Mouse (Mus musculus): Measurements from ENCODE around the gene Kdm6b. TPM values are rescaled to one million over a fixed set of nuclear protein-coding genes. Genes with fewer than 3 reads are reported as not detected.

The Kdm6b gene
- polyA plus RNA-seq, 1 experiment from 2014 or later, result 40.9 TPM

- H3K27ac ChIP-seq (ENCODE audit: low read depth, low read length), result peak overlapping the region; percentile 98
- peak overlapping the region; percentile 88 for H3K4me3 ChIP-seq (ENCODE audit: low read depth, low read length)
- H3K36me3 ChIP-seq (ENCODE audit: control insufficient read depth, insufficient read depth, low read length), result peaks cover 10% of the 10 kb centered on the region
- DNase-seq (ENCODE audit: low spot score) (peak; percentile 64), ATAC-seq (ENCODE audit: low FRiP score) (peak; percentile 0; the same call in 1 of the 2 replicates)
- H3K4me2 ChIP-seq (replicated peaks; ENCODE audit: low read depth, low read length), result peak overlapping the region; percentile 99
- peaks cover 26% of the 10 kb centered on the region for H3K4me1 ChIP-seq (replicated peaks; ENCODE audit: control insufficient read depth, insufficient read depth, low read length)
- under 1% methylated on average over 40 of the region's 41 CpGs for WGBS
- peak overlapping the region; percentile 95 for H3K9ac ChIP-seq (ENCODE audit: low read depth, low read length)
- H3K9me3 ChIP-seq (ENCODE audit: control insufficient read depth, low read length), result no peaks in the 10 kb centered on the region
- H3K27me3 ChIP-seq (ENCODE audit: control insufficient read depth, insufficient read depth, low read length), result no peaks in the 10 kb centered on the region
These were observed 3.0 kb downstream of the Kdm6b start for GRCm38 (mm10) chr11:69410310-69411072.

GRCm38 (mm10) chr11:69410045-69410309 lies 3.5 kb downstream of the Kdm6b start:
- H3K36me3 ChIP-seq (ENCODE audit: control insufficient read depth, insufficient read depth, low read length), result peaks cover 15% of the 10 kb centered on the region
- WGBS, result 0% methylated on average over 18 of the region's 18 CpGs
- DNase-seq (ENCODE audit: low spot score), result no peak

GRCm38 (mm10) chr11:69409378-69410044 lies 4.0 kb downstream of the Kdm6b start:
- WGBS, result under 1% methylated on average over 38 of the region's 46 CpGs
- Histone ChIP-seq H3K27me3 (ENCODE audit: control insufficient read depth, insufficient read depth, low read length) (no peaks in the 10 kb centered on the region), H3K4me3 (ENCODE audit: low read depth, low read length) (peak overlapping the region; percentile 88), H3K9me3 (ENCODE audit: control insufficient read depth, low read length) (no peaks in the 10 kb centered on the region), H3K27ac (ENCODE audit: low read depth, low read length) (peak overlapping the region; percentile 98), H3K9ac (ENCODE audit: low read depth, low read length) (peak overlapping the region; percentile 95), H3K4me1 (replicated peaks; ENCODE audit: control insufficient read depth, insufficient read depth, low read length) (peaks cover 26% of the 10 kb centered on the region), H3K36me3 (ENCODE audit: control insufficient read depth, insufficient read depth, low read length) (peaks cover 20% of the 10 kb centered on the region), H3K4me2 (replicated peaks; ENCODE audit: low read depth, low read length) (peak overlapping the region; percentile 99)
- DNase-seq (ENCODE audit: low spot score) (peak; percentile 91), ATAC-seq (ENCODE audit: low FRiP score) (peak; percentile 45)

More at GRCm38 (mm10) chr11:69410045-69410309, 3.5 kb downstream of the Kdm6b start:
- Histone ChIP-seq H3K4me2 (replicated peaks; ENCODE audit: low read depth, low read length) (peak overlapping the region; percentile 99), H3K4me3 (ENCODE audit: low read depth, low read length) (peak overlapping the region; percentile 88), H3K4me1 (replicated peaks; ENCODE audit: control insufficient read depth, insufficient read depth, low read length) (peaks cover 26% of the 10 kb centered on the region), H3K9ac (ENCODE audit: low read depth, low read length) (peak overlapping the region; percentile 95), H3K9me3 (ENCODE audit: control insufficient read depth, low read length) (no peaks in the 10 kb centered on the region), H3K27me3 (ENCODE audit: control insufficient read depth, insufficient read depth, low read length) (no peaks in the 10 kb centered on the region), H3K27ac (ENCODE audit: low read depth, low read length) (peak overlapping the region; percentile 98)
- no peak for ATAC-seq (ENCODE audit: low FRiP score)

- Histone ChIP-seq H3K36me3 (ENCODE audit: control insufficient read depth, insufficient read depth, low read length) (peaks cover 23% of the 10 kb centered on the region), H3K4me1 (replicated peaks; ENCODE audit: control insufficient read depth, insufficient read depth, low read length) (peaks cover 19% of the 10 kb centered on the region; the same call in 1 of the 2 replicates), H3K9me3 (ENCODE audit: control insufficient read depth, low read length) (no peaks in the 10 kb centered on the region), H3K4me3 (ENCODE audit: low read depth, low read length) (peak overlapping the region; percentile 88), H3K27ac (ENCODE audit: low read depth, low read length) (peak overlapping the region; percentile 98), H3K9ac (ENCODE audit: low read depth, low read length) (peak overlapping the region; percentile 95), H3K27me3 (ENCODE audit: control insufficient read depth, insufficient read depth, low read length) (no peaks in the 10 kb centered on the region), H3K4me2 (replicated peaks; ENCODE audit: low read depth, low read length) (peak overlapping the region; percentile 99)
- WGBS, result under 1% methylated on average over 33 of the region's 33 CpGs
- ATAC-seq (ENCODE audit: low FRiP score), result peak; percentile 75
- peak; percentile 80 for DNase-seq (ENCODE audit: low spot score)
These were observed 4.7 kb downstream of the Kdm6b start for GRCm38 (mm10) chr11:69408541-69409377.

- H3K9ac ChIP-seq (ENCODE audit: low read depth, low read length), result no peak overlapping the region
- H3K4me3 ChIP-seq (ENCODE audit: low read depth, low read length), result peak overlapping the region; percentile 88; the same call in 1 of the 2 replicates
- ATAC-seq (ENCODE audit: low FRiP score) (no peak), DNase-seq (ENCODE audit: low spot score) (no peak)
- H3K27ac ChIP-seq (ENCODE audit: low read depth, low read length), result no peak overlapping the region
- no peaks in the 10 kb centered on the region for H3K27me3 ChIP-seq (ENCODE audit: control insufficient read depth, insufficient read depth, low read length)
- WGBS, result 87% methylated on average over 4 of the region's 4 CpGs
- no peaks in the 10 kb centered on the region for H3K9me3 ChIP-seq (ENCODE audit: control insufficient read depth, low read length)
- peaks cover 24% of the 10 kb centered on the region for H3K36me3 ChIP-seq (ENCODE audit: control insufficient read depth, insufficient read depth, low read length)
- H3K4me1 ChIP-seq (replicated peaks; ENCODE audit: control insufficient read depth, insufficient read depth, low read length), result peaks cover 15% of the 10 kb centered on the region; the same call in 1 of the 2 replicates
- peak overlapping the region; percentile 99; the same call in 1 of the 2 replicates for H3K4me2 ChIP-seq (replicated peaks; ENCODE audit: low read depth, low read length)
These were observed 5.8 kb downstream of the Kdm6b start for GRCm38 (mm10) chr11:69407724-69408004.

GRCm38 (mm10) chr11:69406867-69407723 lies 6.4 kb downstream of the Kdm6b start:
- Histone ChIP-seq H3K4me3 (ENCODE audit: low read depth, low read length) (no peak overlapping the region; the same call in 1 of the 2 replicates), H3K4me1 (replicated peaks; ENCODE audit: control insufficient read depth, insufficient read depth, low read length) (peaks cover 9% of the 10 kb centered on the region; the same call in 1 of the 2 replicates), H3K27ac (ENCODE audit: low read depth, low read length) (no peak overlapping the region), H3K9ac (ENCODE audit: low read depth, low read length) (no peak overlapping the region), H3K27me3 (ENCODE audit: control insufficient read depth, insufficient read depth, low read length) (no peaks in the 10 kb centered on the region), H3K9me3 (ENCODE audit: control insufficient read depth, low read length) (no peaks in the 10 kb centered on the region), H3K4me2 (replicated peaks; ENCODE audit: low read depth, low read length) (no peak overlapping the region), H3K36me3 (ENCODE audit: control insufficient read depth, insufficient read depth, low read length) (peaks cover 25% of the 10 kb centered on the region)
- 87% methylated on average over 16 of the region's 16 CpGs for WGBS
- DNase-seq (ENCODE audit: low spot score) (no peak), ATAC-seq (ENCODE audit: low FRiP score) (no peak)

GRCm38 (mm10) chr11:69406282-69406681 lies 7.2 kb downstream of the Kdm6b start:
- Histone ChIP-seq H3K36me3 (ENCODE audit: control insufficient read depth, insufficient read depth, low read length) (peaks cover 27% of the 10 kb centered on the region), H3K4me3 (ENCODE audit: low read depth, low read length) (no peak overlapping the region), H3K27me3 (ENCODE audit: control insufficient read depth, insufficient read depth, low read length) (no peaks in the 10 kb centered on the region), H3K9ac (ENCODE audit: low read depth, low read length) (no peak overlapping the region), H3K9me3 (ENCODE audit: control insufficient read depth, low read length) (no peaks in the 10 kb centered on the region), H3K4me1 (replicated peaks; ENCODE audit: control insufficient read depth, insufficient read depth, low read length) (peaks cover 6% of the 10 kb centered on the region; the same call in 1 of the 2 replicates), H3K27ac (ENCODE audit: low read depth, low read length) (no peak overlapping the region), H3K4me2 (replicated peaks; ENCODE audit: low read depth, low read length) (no peak overlapping the region)
- WGBS, result 90% methylated on average over 19 of the region's 19 CpGs
- DNase-seq (ENCODE audit: low spot score), result no peak
- no peak for ATAC-seq (ENCODE audit: low FRiP score)

Measured in hindbrain, embryonic 11.5 days (tissue).